Mouse (Mus musculus) G1E (cell line): ENCODE measurements around the gene Tspoap1.

ENCODE experiments used
- CTCF ChIP-seq: IDR thresholded peaks from 2 replicates; pipeline ENCODE4 v1.5.1; 2012; ENCODE audit warnings: low read depth, low read length, inconsistent platforms, mixed read lengths
- GATA1 ChIP-seq: IDR thresholded peaks from 2 replicates; pipeline ENCODE4 v1.6.1; 2012; ENCODE audit warnings: borderline replicate concordance, low read length, inconsistent platforms, mixed read lengths
- GATA2 ChIP-seq: IDR thresholded peaks from 2 replicates; pipeline ENCODE4 v1.6.1; 2012; ENCODE audit warnings: low read depth, low read length, inconsistent platforms, borderline replicate concordance
- POLR2AphosphoS5 ChIP-seq: IDR thresholded peaks from 2 replicates; pipeline ENCODE4 v1.6.1; 2012; ENCODE audit warnings: low read depth, low read length, inconsistent platforms; ENCODE audit not compliant: insufficient replicate concordance
- TAL1 ChIP-seq: conservative IDR thresholded peaks from 2 replicates; pipeline ENCODE4 v1.6.1; 2012; ENCODE audit warnings: low read depth, low read length, inconsistent platforms, mixed read lengths

- TF ChIP-seq CTCF (no peak), GATA1 (no peak), TAL1 (no peak), POLR2AphosphoS5 (no peak), GATA2 (no peak)
These were observed 41.5 kb downstream of the Tspoap1 start for GRCm38 (mm10) chr11:87801711-87802275.
